Mouse (Mus musculus) gastrocnemius, adult 8-10 months (tissue): Measurements from ENCODE around the gene Kcnh1. TPM values are rescaled to one million over a fixed set of nuclear protein-coding genes. Genes with fewer than 3 reads are reported as not detected.
A peak's percentile ranks its signal among the peaks of the same experiment; 100 is the strongest.

Experiments used
- DNase-seq, 2 experiments: peaks; one replicate each; pipeline ENCODE4 v3.0.0; 2022; ENCODE audit warnings: low spot score in 2 of 2
- total RNA-seq, 4 experiments: library from RNA; stranded (reverse); gene quantifications; 2 replicates each; pipeline ENCODE4 v1.2.4; 2022

Gene Kcnh1
- total RNA-seq, result under 1 TPM in 3 of 4 experiments, not detected in 1; 0.02 to 0.05 (median 0.03) TPM

GRCm38 (mm10) chr1:192190508-192191321 is at the start of gene Kcnh1:
Kcnh1 (plus strand) TSS chr1:192190774.
- DNase-seq, result peak; percentile 68 to 75

GRCm38 (mm10) chr1:192151179-192151578 is 39.4 kb upstream of the Kcnh1 start:
- no peak for DNase-seq

GRCm38 (mm10) chr1:192171477-192171876 is 19.1 kb upstream of the Kcnh1 start:
- no peak for DNase-seq

DNA sequence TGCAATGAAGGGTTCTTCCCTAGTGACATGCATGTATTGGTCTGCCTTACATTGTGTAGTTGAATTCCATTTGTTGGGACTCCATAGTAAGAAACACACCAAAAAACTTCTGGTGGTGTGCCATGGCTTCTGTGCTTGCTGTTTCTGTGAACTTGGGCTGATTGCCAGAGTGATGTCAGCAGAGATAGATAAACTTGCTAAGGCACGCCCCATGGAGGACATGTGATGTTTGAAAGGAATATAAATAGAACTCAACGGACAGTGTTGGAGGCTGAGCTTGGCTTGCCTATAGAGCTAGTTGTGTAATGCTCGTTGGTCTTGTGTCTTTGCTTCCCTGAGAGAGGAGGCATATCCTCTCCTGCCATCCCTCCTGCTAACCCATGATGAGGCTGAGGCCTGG is 10.7 kb upstream of the Kcnh1 start:
- no peak for DNase-seq

- no peak for DNase-seq
Observed at GRCm38 (mm10) chr1:192181696-192182257, 8.8 kb upstream of the Kcnh1 start.

GRCm38 (mm10) chr1:192189056-192189455 is 1.5 kb upstream of the Kcnh1 start:
- DNase-seq, result no peak

DNA sequence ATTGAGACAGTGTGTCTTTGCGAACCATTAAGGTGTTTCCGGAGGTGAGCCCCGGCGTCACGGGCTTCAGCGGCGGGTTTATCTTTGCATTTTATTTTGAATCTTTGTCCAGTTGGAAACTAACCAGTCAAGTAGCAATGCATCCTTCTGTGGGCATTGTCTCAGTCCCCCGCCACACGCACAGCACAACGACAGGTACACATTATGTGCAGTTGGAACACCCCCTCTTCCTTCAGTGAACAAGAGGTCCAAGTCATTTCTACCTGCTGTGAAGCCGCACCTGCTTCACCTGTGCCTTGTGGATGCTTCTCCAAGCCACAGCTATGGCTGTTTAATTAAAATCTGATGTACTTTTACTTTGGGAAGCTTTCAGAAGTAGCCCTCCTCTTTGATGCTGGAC is 803 bp upstream of the Kcnh1 start:
- no peak for DNase-seq

DNA sequence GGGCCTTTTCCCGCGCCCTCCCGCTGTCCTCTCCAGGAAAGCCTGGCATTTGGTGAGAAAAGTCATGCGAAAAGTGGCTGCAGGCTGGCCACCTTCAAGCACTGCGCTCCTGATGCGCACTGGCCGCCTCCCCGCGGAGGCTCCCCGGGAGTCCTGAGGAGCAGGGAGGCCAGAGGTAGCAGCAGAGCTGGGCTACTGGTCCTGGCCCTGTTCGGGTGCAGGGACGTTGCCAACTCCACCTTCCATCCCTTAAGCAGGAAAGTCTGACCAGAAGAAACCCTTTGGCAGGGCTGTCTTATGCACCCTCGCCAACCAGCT is 707 bp downstream of the Kcnh1 start:
- DNase-seq, result no peak

- DNase-seq, result no peak
Observed at GRCm38 (mm10) chr1:192191859-192192258, 1.3 kb downstream of the Kcnh1 start.

DNA sequence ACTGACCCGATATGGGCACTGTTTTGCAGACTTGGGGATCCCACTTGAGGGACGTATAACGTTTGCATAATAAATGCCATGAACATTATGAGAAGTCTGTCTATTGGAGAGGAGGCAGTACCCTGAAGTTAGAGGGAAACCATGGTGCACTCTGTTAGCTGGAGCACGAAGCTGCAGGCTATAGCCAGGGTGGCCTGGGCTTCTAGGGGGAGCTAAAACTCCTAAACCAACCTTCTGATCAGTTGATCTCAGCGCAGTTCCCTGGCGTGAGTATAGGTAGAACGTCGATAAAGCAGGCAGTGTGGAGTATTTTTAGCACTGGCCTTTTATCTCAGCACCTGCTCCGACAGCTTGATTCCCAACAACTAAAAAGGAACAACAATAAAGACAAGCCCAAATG is 2.1 kb downstream of the Kcnh1 start:
- DNase-seq, result no peak

- DNase-seq, result no peak
Observed at GRCm38 (mm10) chr1:192193656-192194055, 3.1 kb downstream of the Kcnh1 start.

DNA sequence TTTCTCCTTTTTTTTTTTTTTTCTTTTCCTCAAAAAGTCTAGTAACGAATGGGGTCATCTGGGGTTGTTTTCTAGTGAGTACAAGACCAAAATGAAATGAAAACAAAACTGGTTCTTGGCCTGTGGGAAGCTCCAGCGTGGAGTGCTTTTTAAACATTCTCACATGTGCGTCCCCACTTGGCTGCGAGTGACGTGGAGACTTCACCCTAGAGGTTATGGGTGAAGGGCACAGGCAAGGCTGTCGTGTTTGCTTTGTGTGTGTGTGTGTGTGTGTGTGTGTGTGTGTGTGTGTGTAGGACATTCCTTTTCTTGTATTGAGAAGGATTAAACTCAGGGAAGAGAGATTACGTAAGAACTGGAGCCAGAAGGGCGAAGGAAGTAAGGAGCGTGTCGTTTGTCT is 6.9 kb downstream of the Kcnh1 start:
- DNase-seq, result no peak

DNA sequence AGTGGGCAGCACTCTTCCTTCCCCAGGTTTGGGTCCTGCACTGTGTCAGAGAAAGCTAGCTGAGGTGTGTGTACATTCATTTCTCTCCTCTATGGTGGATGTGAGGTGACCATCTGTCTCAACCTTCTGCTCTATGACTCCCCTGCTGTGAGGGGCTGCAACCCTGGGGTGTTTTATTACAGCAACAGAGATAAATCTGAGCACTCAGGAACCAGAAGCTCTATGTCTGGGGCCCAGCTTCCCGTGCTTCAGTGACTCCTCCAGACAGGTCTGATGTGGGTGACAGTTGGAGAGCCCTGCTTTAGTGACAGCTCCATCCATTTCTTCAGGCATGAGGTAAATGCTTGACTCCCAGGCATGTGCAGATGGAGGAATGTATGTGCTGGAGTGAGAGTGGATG is 12.4 kb downstream of the Kcnh1 start:
- DNase-seq, result no peak

DNA sequence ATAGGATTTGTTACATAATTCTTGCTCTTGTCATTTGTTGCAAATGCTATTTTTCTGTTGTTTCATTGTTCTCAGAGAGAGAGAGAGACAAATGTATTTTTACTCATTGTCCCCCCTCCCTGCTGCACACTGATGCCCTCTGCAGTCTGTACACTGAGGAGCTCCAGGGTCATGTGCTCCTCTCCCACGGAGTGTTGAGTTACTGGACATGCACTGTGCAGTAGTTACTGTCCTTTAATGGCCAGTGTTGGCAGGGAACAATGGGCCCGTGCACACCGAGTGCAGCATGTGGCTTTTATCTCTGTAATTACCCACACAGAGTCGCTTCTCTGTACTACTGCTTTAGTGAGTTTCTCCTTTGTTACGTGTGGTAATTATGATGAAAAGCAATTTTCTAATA is 17.4 kb downstream of the Kcnh1 start:
- DNase-seq, result no peak

- DNase-seq, result no peak
Observed at GRCm38 (mm10) chr1:192212448-192212847, 21.9 kb downstream of the Kcnh1 start.

DNA sequence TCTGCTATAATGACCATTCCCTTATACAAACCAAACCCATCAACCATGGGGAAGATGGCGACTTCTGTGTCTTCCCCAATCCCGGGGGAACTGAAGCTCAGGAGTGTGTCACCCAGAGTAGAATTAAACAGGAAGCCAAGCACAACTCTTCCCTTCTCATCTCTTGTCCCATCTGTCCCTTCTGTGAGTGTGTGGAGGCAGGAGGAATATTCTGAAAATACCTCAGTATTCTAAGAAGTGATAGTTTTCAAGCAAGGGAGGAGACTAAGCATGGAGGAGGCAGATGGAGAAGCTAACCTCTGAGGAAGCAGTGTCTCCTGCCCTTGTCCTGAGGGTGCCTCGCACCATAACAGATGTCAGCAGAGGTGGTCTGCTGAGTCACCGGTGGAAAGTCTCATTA is 24.1 kb downstream of the Kcnh1 start:
- no peak for DNase-seq

DNA sequence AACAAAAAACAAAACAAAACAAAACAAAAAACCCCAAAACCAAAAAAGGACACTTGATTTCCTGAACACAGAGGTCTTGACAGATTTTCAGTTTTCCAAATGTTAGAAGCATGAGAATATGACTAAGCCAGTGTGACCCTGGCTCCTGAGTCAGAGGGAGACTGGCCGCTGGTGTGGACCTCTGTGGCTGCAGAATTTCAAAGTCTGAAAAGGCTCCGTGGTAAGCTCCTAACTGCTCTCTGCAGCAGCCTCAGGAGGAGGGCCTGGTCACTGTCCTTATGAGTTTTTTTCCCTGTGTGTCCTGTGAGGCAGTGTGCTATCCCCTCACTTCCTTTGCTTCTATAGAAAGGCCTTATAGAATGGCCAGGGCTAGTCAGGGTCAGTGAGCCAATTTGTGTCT is 29.6 kb downstream of the Kcnh1 start:
- DNase-seq, result no peak

- no peak for DNase-seq
Observed at GRCm38 (mm10) chr1:192224161-192224560, 33.6 kb downstream of the Kcnh1 start.

DNA sequence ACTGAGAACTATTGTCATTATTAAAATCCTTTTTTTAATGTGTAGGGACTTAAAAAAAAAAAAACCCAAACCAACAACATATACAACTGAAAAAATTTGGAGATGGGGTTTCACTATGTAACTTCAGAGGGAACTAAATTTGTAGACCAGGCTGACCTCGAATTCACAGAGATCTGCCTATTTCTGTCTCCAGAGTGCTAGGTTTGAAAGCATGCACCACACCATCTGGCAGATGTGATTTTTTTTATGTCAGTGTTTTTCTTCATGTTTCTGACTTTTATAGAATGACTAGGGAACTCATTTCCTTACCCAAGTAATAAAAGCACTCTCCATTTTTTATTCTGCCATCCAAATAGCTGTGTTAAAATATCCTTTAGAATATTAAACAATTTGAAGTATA is 42.1 kb downstream of the Kcnh1 start:
- no peak for DNase-seq

DNA sequence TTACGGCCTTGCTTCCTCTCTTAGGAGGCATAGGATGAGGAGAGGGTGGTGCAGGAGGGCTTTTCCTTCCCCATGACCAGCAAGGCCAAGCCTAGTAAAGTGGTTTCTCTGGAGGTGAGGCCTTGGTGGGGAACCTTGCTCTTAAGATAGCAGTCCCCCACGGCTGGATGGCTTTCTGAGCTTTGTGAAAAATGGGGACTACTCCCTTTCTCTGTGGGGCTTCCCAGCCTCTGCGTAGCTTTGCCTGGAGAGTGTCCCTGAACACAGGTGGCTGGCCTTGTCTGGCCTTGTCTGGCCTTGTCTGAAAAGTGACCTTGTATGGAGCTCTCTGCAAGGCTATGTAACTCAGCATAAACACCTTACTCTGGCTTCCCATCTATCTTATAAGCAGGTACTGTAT is 56.3 kb downstream of the Kcnh1 start:
- no peak for DNase-seq

DNA sequence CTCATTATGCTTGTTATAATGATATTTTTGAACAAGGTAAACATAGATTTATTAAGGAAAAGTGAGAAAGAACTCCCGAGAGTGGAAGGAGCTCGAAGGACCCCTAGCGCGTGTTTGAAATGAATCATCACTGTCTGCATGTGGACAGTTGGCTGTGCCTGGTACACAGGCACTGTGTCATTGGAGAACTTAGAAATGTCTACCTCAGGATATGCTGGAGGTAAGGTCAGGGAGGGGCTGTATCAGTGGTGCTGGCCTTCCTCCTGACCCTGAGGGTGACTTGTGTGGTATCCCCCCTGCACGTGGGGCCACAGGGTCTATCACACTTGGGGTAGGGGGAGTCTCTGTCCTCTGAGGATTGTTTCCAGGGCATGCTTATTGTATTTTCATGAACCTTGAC is 68.6 kb downstream of the Kcnh1 start:
- no peak for DNase-seq

- no peak for DNase-seq
Observed at GRCm38 (mm10) chr1:192259616-192260015, 69.0 kb downstream of the Kcnh1 start.

DNA sequence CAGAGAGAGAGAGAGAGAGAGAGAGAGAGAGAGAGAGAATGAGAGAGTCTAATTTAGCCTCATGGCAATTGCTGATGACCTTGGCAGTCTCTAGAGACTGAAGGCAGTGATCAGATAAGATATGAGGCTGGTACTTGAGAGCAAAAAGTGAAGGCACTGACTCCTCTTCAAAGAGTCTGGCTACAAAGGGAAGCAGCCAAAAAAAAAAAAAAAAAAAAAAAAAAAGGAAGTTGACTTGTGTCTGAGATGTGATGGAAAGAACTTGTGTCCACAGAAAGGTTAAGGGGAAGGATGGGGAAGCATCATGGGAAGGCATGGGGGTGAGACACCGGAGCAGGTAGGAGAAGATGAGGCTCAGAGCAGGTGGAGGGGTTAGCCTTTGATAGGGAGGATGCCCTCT is 75.1 kb downstream of the Kcnh1 start:
- DNase-seq, result no peak
